Mouse (Mus musculus): ENCODE measurements around the gene Gcdh. TPM values are rescaled to one million over a fixed set of nuclear protein-coding genes. Genes with fewer than 3 reads are reported as not detected.

The Gcdh gene
- polyA plus RNA-seq, 1 experiment = 104 TPM

DNA sequence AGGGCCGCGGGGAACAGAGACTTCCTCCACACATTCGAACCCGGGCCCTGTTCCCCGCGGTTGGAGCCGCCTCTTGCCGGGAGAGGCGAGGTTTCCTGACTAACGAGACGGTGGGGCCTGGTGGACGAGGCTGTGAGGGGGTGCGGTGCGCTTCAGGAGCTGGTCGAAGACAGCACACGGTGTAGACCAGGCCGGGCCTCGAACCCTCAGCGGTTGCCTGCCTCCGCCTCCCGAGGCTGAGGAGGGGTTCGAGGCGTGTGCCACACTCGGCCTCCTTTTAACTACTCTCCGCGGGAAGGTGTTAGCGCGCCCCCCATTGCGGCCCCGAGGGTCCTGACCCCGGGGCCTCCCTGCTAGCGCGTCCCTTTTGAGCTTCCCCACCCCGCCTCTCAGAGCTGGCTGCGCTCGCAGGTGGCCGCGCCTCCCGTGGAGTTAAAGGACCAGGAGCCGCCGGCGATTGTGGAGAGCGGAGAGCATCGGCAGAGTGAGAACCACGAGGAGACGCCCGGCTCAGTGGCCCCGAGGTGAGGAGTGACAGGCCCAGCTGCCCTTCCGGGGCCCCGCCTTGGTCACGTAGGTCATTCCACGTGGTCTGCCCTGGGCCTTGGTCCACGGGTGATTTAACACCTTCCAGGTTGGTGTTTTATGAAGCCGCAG is 21.3 kb downstream of the Gcdh start:
- DNase-seq (ENCODE audit: low read depth) = no peak

GRCm38 (mm10) chr8:84871376-84872308 is 22.1 kb downstream of the Gcdh start, which contains the start of gene Syce2:
Gene Syce2, plus strand, starts transcription at chr8:84872111.
- DNase-seq (ENCODE audit: low read depth) = no peak

DNA sequence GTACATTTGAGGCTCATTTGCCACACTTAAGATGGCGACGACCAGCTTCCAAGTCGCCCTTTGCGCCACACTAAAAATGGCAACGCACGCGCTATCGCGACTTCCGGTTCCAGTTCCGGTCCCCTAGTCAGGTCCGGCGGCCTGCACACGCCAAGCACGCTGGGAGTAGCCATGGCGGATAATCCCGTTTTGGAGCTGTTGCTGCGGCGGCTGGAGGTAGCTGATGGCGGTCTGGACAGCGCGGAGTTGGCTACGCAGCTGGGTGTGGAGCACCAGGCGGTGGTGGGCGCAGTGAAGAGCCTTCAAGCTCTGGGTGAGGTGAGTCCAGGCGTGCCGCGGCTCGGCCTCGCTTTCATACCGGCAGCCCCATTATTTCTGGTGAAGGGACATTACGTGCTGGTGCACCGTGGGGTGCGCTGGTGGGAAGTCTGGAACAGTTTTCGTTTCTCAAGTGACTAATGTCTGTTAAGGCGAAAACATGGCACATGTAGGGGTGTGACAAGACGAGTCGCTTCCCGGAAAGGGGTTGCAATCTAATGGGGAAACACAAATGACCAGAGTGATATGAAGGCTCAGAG is 36.8 kb downstream of the Gcdh start, which contains the start of gene Farsa:
Farsa (plus strand) TSS at position 126 of the 578 bp plus-strand sequence.
- DNase-seq (ENCODE audit: low read depth) = no peak

GRCm38 (mm10) chr8:84856434-84856833 is 37.3 kb downstream of the Gcdh start:
- DNase-seq (ENCODE audit: low read depth) = no peak

GRCm38 (mm10) chr8:84847684-84848435 is 45.9 kb downstream of the Gcdh start:
- no peak for DNase-seq (ENCODE audit: low read depth)

DNA sequence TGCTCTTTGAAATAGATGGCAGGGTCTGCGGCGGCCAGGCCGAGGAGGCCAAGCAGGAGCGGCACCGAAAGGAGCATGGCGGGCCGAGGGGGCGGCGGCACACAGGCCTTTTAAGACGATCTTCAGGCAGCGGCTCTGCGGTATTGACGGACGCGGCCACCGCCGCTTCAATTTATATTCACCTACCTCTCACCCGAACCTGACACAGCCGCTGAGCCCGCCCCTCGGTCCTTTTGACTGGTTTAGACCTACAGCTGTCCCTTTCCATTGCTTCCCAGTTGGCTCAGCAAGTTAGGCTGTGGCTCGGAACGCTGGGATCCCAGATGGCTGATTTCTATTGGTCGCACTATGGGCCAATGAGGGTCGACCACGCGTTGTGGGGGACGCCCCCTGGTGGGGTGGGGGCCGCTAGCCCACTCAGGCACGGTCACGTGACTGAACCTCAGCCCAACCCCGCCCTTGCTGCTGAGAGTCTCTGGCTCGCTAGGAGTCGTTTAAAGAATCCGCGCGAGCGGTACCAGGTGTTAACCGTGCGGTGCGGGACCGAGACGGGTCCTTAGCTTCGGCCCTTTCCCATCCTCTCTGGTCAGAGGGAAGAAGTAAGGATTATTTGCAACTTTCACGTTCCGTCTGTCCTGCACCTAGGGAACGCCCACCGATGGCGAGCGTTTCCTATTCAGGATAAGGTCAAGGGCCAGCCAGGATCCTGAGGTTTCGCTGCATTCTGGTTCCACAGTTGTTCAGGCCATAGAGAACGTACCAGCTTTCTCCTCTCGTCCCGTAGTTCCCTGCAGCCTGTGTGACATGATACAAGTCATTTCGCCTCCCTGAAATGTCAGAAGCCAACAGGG is 46.8 kb downstream of the Gcdh start, which contains the start of gene Calr:
Calr (minus strand) TSS at position 213 of the 851 bp plus-strand sequence.
- peak; percentile 98 for DNase-seq (ENCODE audit: low read depth)

DNA sequence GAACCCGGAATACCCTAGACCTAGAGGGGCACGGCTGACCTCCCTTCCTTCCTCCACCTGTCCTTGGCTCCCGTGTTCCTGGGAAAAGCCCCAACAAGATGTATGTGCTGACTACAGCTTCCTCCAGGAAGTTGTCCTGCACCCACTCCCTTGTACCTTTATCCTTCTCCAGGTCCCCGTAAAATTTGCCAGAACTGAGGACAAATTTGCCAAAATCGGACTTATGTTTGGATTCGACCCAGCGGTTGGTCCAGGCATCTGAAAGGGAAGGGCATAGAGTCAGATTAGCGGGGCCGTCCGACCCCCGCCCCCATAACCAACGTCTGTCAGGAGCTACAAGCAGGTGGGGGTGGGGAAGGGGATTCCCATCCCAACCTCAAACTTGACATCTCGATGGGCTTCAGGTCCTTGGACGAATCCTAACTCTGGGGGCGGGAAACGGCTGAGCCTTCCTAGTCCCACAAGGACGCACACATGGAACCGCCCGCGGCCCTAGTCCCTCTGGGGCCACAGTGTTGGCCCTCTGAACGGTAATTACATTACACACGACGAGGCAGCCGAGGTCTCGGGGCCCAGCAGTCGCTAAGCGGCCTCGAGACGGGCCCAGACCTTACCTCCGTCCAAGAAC is 47.5 kb downstream of the Gcdh start:
- DNase-seq (ENCODE audit: low read depth) = no peak

- DNase-seq (ENCODE audit: low read depth) = no peak
Observed at GRCm38 (mm10) chr8:84845355-84846093, 48.2 kb downstream of the Gcdh start.

- DNase-seq (ENCODE audit: low read depth) = no peak
Observed at GRCm38 (mm10) chr8:84844397-84845070, 49.2 kb downstream of the Gcdh start.

DNA sequence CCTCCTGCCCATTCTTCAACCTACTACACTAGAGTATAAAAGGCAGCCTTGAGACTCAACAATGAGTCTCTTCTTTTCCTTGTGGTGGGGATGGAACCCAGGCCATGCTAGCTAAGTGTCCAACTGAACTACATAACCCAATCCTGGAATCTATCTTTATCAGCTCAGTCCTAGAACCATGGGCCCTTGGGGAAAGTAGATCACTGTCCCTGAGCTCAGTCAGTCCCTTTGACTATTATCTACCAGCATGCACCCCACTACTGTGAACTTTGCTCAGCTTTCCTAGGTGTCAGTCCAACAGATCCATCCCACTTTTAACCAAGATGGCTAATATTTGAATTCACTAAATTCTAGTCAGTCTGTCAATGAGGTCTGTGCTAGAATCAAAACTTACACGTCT is 52.2 kb downstream of the Gcdh start:
- no peak for DNase-seq (ENCODE audit: low read depth)

GRCm38 (mm10) chr8:84840248-84840999 is 53.3 kb downstream of the Gcdh start, which contains the start of gene Rad23a:
Gene Rad23a, minus strand, starts transcription at chr8:84840665.
- DNase-seq (ENCODE audit: low read depth) = peak; percentile 49

DNA sequence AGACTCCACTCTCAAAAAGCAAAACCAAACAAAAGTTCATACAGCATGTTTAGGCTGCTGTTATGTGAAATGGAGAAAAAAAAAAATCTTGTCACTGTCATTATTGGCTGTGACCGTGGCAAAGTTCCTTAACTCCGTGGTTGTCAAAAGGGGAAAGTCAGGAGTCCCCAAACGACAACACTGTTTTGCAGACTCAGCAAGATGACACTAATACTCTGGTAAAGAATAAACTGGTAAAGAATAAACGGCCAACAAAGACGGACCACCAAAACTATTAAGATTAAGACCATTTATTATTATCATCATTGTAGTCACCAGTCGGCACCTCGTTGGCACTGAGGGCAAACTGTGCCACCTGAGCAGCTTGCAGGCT is 53.9 kb downstream of the Gcdh start:
- DNase-seq (ENCODE audit: low read depth) = no peak

GRCm38 (mm10) chr8:84839411-84839810 is 54.3 kb downstream of the Gcdh start:
- no peak for DNase-seq (ENCODE audit: low read depth)

DNA sequence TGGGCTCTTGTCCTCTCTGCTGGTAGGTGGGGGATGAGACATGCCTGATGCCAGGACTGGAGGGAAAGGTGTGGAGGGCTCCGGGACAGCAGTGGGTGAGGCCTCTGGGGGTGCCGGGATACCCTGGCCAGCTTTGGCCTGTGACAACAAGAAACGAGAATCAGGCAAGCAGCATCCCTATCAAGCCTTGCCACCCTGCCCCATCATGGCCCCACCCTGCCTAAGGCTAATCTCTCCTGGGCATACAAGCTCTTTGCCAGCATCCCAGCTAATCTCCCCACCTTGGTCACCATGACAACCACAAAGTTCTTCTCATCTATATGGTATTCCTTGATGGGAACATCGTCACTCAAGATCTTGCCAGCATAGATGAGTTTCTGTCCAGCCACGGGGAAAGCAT is 55.2 kb downstream of the Gcdh start:
- no peak for DNase-seq (ENCODE audit: low read depth)

GRCm38 (mm10) chr8:84837912-84838470 is 55.7 kb downstream of the Gcdh start:
- no peak for DNase-seq (ENCODE audit: low read depth)

DNA sequence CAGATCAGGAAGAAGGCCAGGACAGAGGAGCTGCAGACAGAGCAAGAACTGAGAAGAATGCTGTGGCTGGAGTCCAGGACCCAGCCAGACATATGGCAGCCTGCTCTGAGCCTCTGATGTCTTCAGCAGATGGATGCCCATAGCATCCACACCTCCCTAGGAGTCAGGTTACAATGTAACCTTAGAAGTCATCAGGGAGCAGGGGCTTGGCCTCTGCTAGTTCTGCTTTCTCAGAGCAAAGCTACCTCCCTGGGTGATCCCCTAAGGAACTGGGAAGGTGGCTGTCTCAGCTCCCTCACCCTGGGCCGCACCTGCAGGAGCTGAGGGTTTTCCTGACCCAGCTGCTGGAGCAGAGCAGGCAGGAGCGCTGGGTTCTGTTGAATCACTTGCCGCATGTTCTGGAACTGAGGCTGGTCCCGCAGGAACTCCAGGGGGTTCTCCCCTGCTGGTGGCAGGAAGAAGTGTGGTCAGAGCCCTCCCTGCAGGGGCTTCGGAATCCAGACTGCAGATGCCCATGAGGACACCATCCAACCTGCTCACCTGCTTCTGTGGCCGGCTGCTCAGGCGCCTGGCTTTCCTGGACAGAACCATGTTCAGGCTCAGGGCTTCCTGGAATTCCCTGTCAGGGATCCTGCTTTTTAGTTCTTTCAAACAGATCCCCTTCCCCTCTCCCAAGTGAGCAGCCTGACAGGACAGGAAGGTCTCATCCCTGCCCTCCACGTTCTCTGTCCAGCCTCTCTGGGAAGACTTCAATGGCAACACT is 56.4 kb downstream of the Gcdh start:
- DNase-seq (ENCODE audit: low read depth) = no peak
